Mouse (Mus musculus) liver, embryonic 15.5 days (tissue): ENCODE results near the gene Ebi3. TPM values are rescaled to one million over a fixed set of nuclear protein-coding genes. Genes with fewer than 3 reads are reported as not detected.

Experiments used
- ATAC-seq: fragments of 200-750 bp; cut with Nextera tagmentation; 2 replicates; pipeline ENCODE4 v1.8.0; 2017; ENCODE audit warnings: moderate number of reproducible peaks, mild to moderate bottlenecking, moderate library complexity; ENCODE audit not compliant: insufficient read depth
- H3K27ac ChIP-seq: fragments of 300-500 bp; sonication (generic); replicated peaks from 2 replicates; pipeline ENCODE4 v1.5.1; 2015; ENCODE audit warnings: mild to moderate bottlenecking, inconsistent platforms
- H3K27me3 ChIP-seq: fragments of 300-500 bp; sonication (generic); 2 replicates; pipeline ENCODE4 v1.6.1; 2015; ENCODE audit warnings: mild to moderate bottlenecking, inconsistent platforms
- H3K36me3 ChIP-seq: fragments of 300-500 bp; sonication (generic); replicated peaks from 2 replicates; pipeline ENCODE4 v1.6.1; 2015; ENCODE audit warnings: moderate library complexity, mild to moderate bottlenecking, inconsistent platforms
- H3K4me1 ChIP-seq: fragments of 300-500 bp; sonication (generic); replicated peaks from 2 replicates; pipeline ENCODE4 v1.6.1; 2015; ENCODE audit warnings: inconsistent platforms
- H3K4me2 ChIP-seq: fragments of 300-500 bp; sonication (generic); 2 replicates; pipeline ENCODE4 v1.6.1; 2015; ENCODE audit warnings: moderate library complexity, mild to moderate bottlenecking, inconsistent platforms
- H3K4me3 ChIP-seq: fragments of 300-500 bp; sonication (generic); replicated peaks from 2 replicates; pipeline ENCODE4 v1.5.1; 2015; ENCODE audit warnings: mild to moderate bottlenecking, inconsistent platforms
- H3K9ac ChIP-seq: fragments of 300-500 bp; sonication (generic); 2 replicates; pipeline ENCODE4 v1.6.1; 2015; ENCODE audit warnings: moderate library complexity, mild to moderate bottlenecking, inconsistent platforms
- H3K9me3 ChIP-seq: fragments of 300-500 bp; sonication (generic); replicated peaks from 2 replicates; pipeline ENCODE4 v1.6.1; 2016; ENCODE audit warnings: inconsistent platforms
- WGBS: fragments of 180-500 bp; shearing (Covaris S2); methylation state at CpG from one replicate; pipeline ENCODE4 v1.1.7; 2015; ENCODE audit warnings: mixed read lengths; ENCODE audit not compliant: insufficient replicate concordance; 5-methylcytosine and 5-hydroxymethylcytosine counted together
- polyA plus RNA-seq: library from polyadenylated mRNA; unstranded; fragments of >200 nt; fragmentation: Nextera tagmentation; extraction: Ambion mirVana; gene quantifications from 2 replicates; pipeline ENCODE4 v1.2.1, GENCODE M21; 2015

Ebi3 gene
- polyA plus RNA-seq, 1 experiment from 2014 or later = 9.2 TPM

DNA sequence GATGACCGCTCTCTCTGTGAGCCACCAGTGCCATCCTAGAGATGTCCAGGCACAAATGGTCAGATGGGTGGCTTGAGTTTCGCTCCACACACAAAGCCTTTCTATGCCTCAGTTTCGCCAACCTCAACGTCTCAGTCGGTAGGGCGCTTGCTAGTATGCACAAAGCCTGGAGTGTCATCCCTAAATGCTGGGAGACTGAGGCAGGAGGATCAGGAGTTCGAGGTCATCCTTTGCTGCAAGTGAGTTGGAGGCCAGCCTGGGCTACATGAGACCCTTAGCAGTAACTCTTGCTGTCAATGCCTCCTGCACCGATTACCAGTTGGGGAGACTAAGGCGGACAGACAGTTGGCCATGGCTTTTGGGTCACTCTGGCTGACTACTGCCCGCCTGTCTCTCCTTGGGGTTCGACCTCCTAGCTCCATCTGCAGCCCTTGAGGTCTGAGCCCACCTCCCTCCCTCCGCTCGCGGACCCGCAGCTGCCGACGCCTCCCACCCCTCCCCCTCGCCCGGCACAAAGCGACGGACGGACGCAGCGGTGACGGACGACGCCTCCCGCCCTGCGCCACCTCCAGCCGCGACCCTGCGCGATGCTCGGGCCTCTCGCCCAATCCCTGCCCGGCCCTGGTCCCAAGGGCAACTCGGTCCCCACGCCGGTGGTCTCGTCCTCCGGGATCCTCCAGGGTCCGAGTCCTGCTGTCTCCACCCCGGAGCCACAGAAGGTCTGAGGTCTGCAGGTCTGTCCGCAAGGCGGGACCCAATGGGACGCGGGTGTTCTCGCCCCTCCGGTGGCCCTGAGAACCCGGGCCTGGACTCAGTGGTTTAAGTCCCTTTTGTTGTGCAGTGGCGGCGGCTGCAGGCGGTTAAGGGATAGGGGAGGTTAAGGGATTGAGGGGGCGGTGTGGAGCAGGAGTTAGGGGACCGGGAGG, 17.8 kb downstream of the Ebi3 start, which contains the start of gene Shd:
Shd (plus strand) TSS at position 502 of the 926 bp plus-strand sequence.
- ATAC-seq = no peak
- 8% methylated on average over 55 of the region's 55 CpGs for WGBS

DNA sequence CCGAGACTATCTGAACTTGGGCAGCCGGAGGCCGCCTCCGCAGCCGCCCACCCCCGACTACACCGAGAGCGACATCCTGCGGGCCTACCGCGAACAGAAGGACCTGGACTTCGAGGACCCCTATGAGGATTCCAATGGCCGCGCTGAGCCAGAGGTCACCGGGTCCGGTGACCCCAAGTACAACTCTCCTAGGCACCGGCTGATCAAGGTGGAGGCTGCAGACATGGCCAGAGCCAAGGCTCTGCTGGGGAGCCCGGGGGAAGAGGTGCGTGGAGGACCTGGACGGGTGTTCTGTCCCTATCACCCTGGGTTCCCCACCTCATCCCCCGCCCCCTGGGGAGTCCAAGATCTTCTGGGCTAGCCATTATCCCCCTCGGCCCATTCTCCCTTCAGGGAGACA, 19.0 kb downstream of the Ebi3 start:
- H3K4me1 ChIP-seq = peaks cover 10% of the 10 kb centered on the region; the same call in 1 of the 2 replicates
- H3K4me3 ChIP-seq = no peak overlapping the region
- ATAC-seq = no peak
- H3K9me3 ChIP-seq = no peaks in the 10 kb centered on the region
- 25% methylated on average over 22 of the region's 22 CpGs for WGBS
- no peak overlapping the region for H3K4me2 ChIP-seq
- no peak overlapping the region for H3K27ac ChIP-seq
- H3K9ac ChIP-seq = no peak overlapping the region
- peaks cover 55% of the 10 kb centered on the region for H3K27me3 ChIP-seq
- H3K36me3 ChIP-seq = peaks cover 13% of the 10 kb centered on the region

More for the DNA sequence above, 17.8 kb downstream of the Ebi3 start, which contains the start of gene Shd:
- Histone ChIP-seq H3K4me1 (peaks cover 7% of the 10 kb centered on the region; the same call in 1 of the 2 replicates), H3K9ac (no peak within 1 kb of the TSS), H3K27me3 (peaks cover 55% of the 10 kb centered on the region), H3K27ac (no peak within 1 kb of the TSS), H3K4me3 (peak within 1 kb of the TSS; percentile 33), H3K9me3 (no peaks in the 10 kb centered on the region), H3K36me3 (peaks cover 23% of the 10 kb centered on the region), H3K4me2 (peak within 1 kb of the TSS; percentile 59)

DNA sequence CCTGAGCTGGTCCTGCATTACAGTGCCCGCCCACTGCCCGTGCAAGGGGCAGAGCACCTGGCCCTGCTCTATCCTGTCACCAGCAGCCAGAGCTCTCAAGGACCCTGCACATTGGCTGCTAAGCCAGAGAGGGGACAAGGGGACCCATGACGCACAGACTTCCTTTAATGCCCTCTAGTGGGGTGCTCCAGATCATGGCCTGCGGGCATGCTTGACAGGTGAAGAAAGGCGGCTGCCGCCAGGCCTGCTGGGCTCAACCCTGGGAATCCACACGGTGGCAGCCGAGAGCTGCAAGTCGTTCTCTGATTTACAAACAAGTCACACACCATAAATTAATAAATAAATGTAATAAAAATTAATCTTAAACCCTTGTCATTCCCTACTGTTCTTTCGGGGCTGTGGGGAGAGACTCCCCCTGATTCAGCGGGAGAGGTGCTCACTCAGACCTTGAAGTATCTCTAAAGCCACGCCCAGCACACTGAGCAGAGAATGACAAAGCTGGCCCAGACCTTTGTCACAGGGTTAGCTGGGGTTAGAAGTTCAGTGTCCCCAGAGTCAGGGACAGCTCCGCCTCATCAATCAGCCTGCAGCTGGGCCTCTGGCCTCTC, 23.9 kb downstream of the Ebi3 start:
- Histone ChIP-seq H3K9me3 (no peaks in the 10 kb centered on the region), H3K36me3 (no peaks in the 10 kb centered on the region), H3K4me3 (no peak overlapping the region), H3K27ac (no peak overlapping the region), H3K9ac (no peak overlapping the region), H3K4me2 (no peak overlapping the region), H3K4me1 (peaks cover 10% of the 10 kb centered on the region; the same call in 1 of the 2 replicates), H3K27me3 (peaks cover 26% of the 10 kb centered on the region)
- ATAC-seq = peak; percentile 57
- 15% methylated on average over 13 of the region's 13 CpGs for WGBS

DNA sequence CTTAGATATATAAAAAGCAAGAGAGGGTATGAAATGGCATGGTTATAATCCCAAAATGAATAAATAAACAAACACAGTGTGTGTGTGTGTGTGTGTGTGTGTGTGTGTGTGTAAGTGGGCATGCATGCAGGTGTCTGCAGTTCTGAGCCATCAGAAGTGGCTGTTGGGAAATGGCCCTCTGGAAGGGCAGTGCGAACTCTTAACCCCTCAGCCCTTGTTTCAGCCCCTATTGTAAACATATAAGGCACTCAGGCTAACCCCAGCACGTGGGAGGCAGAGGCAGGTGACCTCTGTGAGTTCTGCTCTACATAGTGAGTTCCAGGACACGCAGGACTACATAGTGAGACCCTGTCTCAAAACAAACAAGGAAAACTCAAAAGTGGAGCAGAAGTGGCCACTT, 24.9 kb downstream of the Ebi3 start:
- no peak overlapping the region for H3K27ac ChIP-seq
- no peak overlapping the region for H3K9ac ChIP-seq
- peaks cover 17% of the 10 kb centered on the region for H3K27me3 ChIP-seq
- H3K9me3 ChIP-seq = no peaks in the 10 kb centered on the region
- ATAC-seq = peak; percentile 55; the same call in 1 of the 2 replicates
- 36% methylated on average over 3 of the region's 3 CpGs for WGBS
- H3K4me2 ChIP-seq = no peak overlapping the region
- no peaks in the 10 kb centered on the region for H3K36me3 ChIP-seq
- peaks cover 10% of the 10 kb centered on the region; the same call in 1 of the 2 replicates for H3K4me1 ChIP-seq
- no peak overlapping the region for H3K4me3 ChIP-seq

DNA sequence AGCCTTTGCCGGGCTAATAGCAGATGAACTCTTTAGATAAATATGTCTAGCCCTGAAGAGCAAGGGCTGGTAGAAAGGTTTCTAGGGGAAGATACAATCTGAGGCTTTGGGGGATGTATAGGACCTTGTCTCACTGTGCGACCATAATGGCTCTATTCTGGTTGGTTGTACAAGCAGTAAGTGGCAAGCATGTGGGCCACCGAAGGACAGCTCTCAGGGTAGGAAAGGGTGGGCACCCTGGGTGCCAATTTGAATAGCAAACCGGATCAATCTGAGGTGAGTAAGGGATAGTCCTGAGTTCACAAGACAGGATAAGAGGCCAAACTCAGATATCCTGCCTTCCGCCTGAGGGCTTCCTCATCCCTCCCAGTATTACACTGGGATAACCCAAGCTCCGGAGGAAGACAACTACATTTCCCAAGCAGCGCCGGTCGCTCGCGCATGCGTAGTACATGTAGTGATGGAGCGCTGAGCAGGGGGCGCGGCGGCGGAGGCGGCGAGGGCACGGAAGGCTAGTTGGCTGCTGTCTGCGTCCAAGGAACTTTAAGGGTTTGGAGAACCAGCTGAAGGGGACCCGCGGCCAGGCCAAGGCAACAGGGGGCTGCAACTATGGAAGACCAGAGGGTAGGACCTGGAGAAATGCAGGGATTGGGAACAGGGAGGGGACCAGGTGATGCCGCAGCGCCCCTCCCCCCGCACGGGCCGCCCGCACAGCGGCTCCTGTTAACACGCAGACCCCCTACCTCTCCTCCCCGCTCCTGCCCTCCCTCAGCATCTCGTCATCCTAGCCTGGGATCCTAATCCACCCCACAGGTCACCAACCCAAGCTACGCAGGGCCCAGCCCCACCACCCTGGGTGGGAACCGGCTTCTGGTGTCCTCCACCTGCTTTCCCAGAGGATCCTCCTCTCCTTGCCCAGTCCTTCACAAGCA, 33.9 kb downstream of the Ebi3 start, which contains the start of gene Fsd1:
Fsd1 (plus strand) TSS at position 480 of the 932 bp plus-strand sequence.
- H3K4me1 ChIP-seq = no peaks in the 10 kb centered on the region
- no peak within 1 kb of the TSS for H3K4me3 ChIP-seq
- WGBS = 9% methylated on average over 35 of the region's 35 CpGs
- H3K27me3 ChIP-seq = peaks cover 34% of the 10 kb centered on the region
- H3K4me2 ChIP-seq = 0 out of 2 replicates have a peak within 1 kb of the TSS, but pooled peaks have one; percentile 23
- H3K9me3 ChIP-seq = no peaks in the 10 kb centered on the region
- H3K36me3 ChIP-seq = no peaks in the 10 kb centered on the region
- no peak within 1 kb of the TSS for H3K27ac ChIP-seq
- ATAC-seq = no peak
- no peak within 1 kb of the TSS for H3K9ac ChIP-seq

DNA sequence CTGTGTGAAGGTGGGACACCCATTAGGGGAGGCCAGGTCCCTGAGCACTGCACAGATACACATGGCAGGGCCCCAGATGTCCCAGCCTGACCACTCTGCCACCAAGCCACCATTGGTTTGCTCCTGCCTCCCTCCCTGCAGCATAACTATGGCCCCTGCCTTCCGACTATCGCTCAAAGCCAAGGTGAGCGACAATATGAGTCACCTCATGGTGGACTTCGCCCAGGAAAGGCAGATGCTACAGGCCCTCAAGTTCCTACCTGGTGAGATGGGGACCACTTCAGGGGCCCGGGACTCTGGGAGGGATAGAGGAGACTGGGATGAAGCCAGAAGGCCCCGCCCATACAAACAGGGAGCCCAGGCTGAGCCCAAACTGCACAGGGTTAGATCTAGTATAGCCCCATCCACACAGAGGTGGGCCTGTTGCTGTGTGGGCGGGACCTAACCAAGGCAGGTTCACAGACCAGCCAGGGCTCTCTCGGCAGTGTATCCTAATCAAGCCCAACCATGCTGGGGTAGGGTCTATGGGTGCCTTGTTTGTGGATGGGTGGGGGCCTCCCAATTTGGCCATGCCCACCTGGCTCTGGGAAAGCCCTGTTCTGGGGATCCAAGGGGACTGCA, 37.9 kb downstream of the Ebi3 start:
- H3K9ac ChIP-seq = no peak overlapping the region

DNA sequence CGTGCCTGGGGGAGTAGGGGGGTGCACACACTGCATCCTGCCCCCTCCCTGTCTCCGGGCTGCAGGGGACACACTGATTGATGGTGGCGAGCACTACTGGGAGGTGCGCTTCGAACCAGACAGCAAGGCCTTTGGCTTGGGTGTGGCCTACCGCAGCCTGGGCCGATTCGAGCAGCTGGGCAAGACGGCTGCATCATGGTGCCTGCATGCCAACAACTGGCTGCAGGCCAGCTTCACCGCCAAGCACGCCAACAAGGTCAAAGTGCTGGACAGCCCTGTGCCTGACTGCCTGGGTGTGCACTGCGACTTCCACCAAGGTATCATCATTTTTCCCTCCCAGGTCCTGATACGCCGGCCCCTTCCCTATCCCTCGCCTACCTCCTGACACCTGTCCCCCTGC, 43.6 kb downstream of the Ebi3 start:
- no peak for ATAC-seq
- no peak overlapping the region for H3K27ac ChIP-seq
- no peaks in the 10 kb centered on the region for H3K36me3 ChIP-seq
- no peak overlapping the region for H3K4me3 ChIP-seq
- no peak overlapping the region for H3K4me2 ChIP-seq
- H3K4me1 ChIP-seq = 0 out of 2 replicates have a peak, but pooled peaks cover 7% of the 10 kb centered on the region
- WGBS = 71% methylated on average over 15 of the region's 15 CpGs
- no peaks in the 10 kb centered on the region for H3K9me3 ChIP-seq
- peaks cover 16% of the 10 kb centered on the region for H3K27me3 ChIP-seq
- H3K9ac ChIP-seq = no peak overlapping the region

More for the DNA sequence above, 37.9 kb downstream of the Ebi3 start:
- no peaks in the 10 kb centered on the region for H3K36me3 ChIP-seq
- no peaks in the 10 kb centered on the region for H3K4me1 ChIP-seq
- no peak overlapping the region for H3K27ac ChIP-seq
- no peaks in the 10 kb centered on the region for H3K9me3 ChIP-seq
- no peak overlapping the region for H3K4me2 ChIP-seq
- H3K27me3 ChIP-seq = peaks cover 28% of the 10 kb centered on the region
- 51% methylated on average over 8 of the region's 8 CpGs for WGBS
- H3K4me3 ChIP-seq = no peak overlapping the region
- ATAC-seq = 0 out of 2 replicates have a peak, but pooled peaks have one; percentile 31

DNA sequence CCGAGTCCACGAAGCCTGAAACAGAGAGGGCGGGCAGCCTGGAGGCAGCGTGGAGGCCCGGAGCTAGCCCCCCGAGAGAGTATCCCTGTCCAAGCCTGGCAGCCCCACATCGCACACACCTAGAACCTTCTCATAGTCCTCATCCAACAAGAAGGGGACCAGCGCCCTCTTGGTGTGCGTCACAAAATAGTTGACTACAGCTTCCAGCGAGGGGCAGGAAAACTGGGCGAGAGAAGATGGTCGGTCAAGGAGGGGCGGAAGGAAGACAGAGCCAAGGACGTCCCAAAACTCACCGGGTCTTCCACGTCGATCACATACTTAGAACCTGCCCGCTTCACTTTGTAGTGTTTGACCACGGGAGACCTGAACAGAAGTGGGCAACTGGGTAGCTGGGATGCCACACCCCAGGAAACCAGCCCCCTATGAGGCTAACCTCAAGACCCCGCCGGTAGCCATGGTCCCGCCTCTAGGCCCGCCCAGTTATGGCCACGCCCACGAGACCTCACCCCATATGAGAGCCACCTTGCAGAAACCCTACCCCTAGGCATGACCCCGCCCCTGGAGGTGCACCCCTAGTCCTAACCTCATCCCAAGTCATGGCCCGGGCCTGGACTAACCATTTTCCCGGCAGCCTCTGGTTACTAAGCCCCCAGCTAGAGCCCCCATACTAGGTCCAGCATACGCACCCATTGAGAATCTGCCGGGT, 47.5 kb downstream of the Ebi3 start:
- 12% methylated on average over 30 of the region's 30 CpGs for WGBS
- no peak for ATAC-seq
- H3K27ac ChIP-seq = no peak overlapping the region
- peak overlapping the region; percentile 21; the same call in 1 of the 2 replicates for H3K4me2 ChIP-seq
- 0 out of 2 replicates have a peak, but pooled peaks cover 7% of the 10 kb centered on the region for H3K4me1 ChIP-seq
- H3K27me3 ChIP-seq = peaks cover 19% of the 10 kb centered on the region
- H3K36me3 ChIP-seq = no peaks in the 10 kb centered on the region
- H3K9me3 ChIP-seq = no peaks in the 10 kb centered on the region
- no peak overlapping the region for H3K9ac ChIP-seq
- no peak overlapping the region for H3K4me3 ChIP-seq

DNA sequence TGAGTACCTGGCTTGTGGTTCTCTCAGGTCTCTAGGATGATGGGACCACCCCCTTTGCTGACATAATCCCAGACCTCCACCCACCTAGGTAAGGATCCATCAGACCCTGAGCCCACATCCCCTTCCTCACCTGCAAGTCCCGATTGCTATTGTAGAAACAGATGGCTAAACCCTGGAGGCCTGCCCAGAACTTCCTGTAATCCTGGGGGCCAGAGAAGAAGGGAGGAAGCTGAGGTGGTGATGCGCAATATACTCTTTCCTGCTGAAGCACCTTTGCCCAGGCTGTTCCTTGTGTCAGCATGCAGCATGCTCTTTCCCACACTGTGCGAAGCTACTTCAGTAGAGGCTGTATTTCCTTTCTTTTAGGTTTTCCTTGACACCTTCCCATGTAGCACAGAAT, 50.6 kb downstream of the Ebi3 start:
- 43% methylated on average over 3 of the region's 3 CpGs for WGBS

More for the DNA sequence above, 50.6 kb downstream of the Ebi3 start:
- no peaks in the 10 kb centered on the region for H3K36me3 ChIP-seq
- no peaks in the 10 kb centered on the region for H3K9me3 ChIP-seq
- H3K9ac ChIP-seq = no peak overlapping the region
- no peak overlapping the region for H3K4me3 ChIP-seq
- no peak overlapping the region for H3K4me2 ChIP-seq
- peaks cover 21% of the 10 kb centered on the region; the same call in 1 of the 2 replicates for H3K4me1 ChIP-seq
- ATAC-seq = no peak
- H3K27me3 ChIP-seq = peaks cover 19% of the 10 kb centered on the region
- no peak overlapping the region for H3K27ac ChIP-seq
